Mouse (Mus musculus): ENCODE measurements around the gene 2210016L21Rik.

- TF ChIP-seq EP300 (IDR thresholded peaks at IDR 0.05; ENCODE audit: low read depth) (no peak), CTCF (IDR thresholded peaks at IDR 0.05; ENCODE audit: low read depth) (no peak)
Measured at GRCm38 (mm10) chr5:114895542-114895941, 46.4 kb upstream of the 2210016L21Rik start.
